Mouse (Mus musculus) midbrain, embryonic 16.5 days (tissue): ENCODE data around the gene Trappc6a. TPM values are rescaled to one million over a fixed set of nuclear protein-coding genes. Genes with fewer than 3 reads are reported as not detected.

ENCODE experiments used
- ATAC-seq: fragments of 200-750 bp; cut with Nextera tagmentation; 2 replicates; pipeline ENCODE4 v1.8.0; 2017; ENCODE audit warnings: moderate TSS enrichment
- H3K27ac ChIP-seq: fragments of 300-500 bp; sonication (generic); 2 replicates; pipeline ENCODE4 v1.5.1; 2014; ENCODE audit warnings: mild to moderate bottlenecking, low read length, mixed read lengths
- H3K27me3 ChIP-seq: fragments of 300-500 bp; sonication (generic); 2 replicates; pipeline ENCODE4 v1.6.1; 2014; ENCODE audit warnings: low read depth, low read length, mixed read lengths; ENCODE audit not compliant: control insufficient read depth, insufficient read depth
- H3K36me3 ChIP-seq: fragments of 300-500 bp; sonication (generic); 2 replicates; pipeline ENCODE4 v1.6.1; 2014; ENCODE audit warnings: mild to moderate bottlenecking, low read length, moderate library complexity, mixed read lengths; ENCODE audit not compliant: control insufficient read depth, insufficient read depth
- H3K4me1 ChIP-seq: fragments of 300-500 bp; sonication (generic); 2 replicates; pipeline ENCODE4 v1.6.1; 2014; ENCODE audit warnings: mild to moderate bottlenecking, low read length, mixed read lengths; ENCODE audit not compliant: control insufficient read depth, insufficient read depth
- H3K4me2 ChIP-seq: fragments of 300-500 bp; sonication (generic); 2 replicates; pipeline ENCODE4 v1.6.1; 2014; ENCODE audit warnings: mild to moderate bottlenecking, low read length, mixed read lengths
- H3K4me3 ChIP-seq: fragments of 300-500 bp; sonication (generic); 2 replicates; pipeline ENCODE4 v1.5.1; 2014; ENCODE audit warnings: low read depth, mild to moderate bottlenecking, low read length, moderate library complexity, mixed read lengths
- H3K9ac ChIP-seq: fragments of 300-500 bp; sonication (generic); 2 replicates; pipeline ENCODE4 v1.6.1; 2014; ENCODE audit warnings: low read depth, low read length, mixed read lengths
- H3K9me3 ChIP-seq: fragments of 300-500 bp; sonication (generic); replicated peaks from 2 replicates; pipeline ENCODE4 v1.6.1; 2014; ENCODE audit warnings: mild to moderate bottlenecking, low read length, mixed read lengths; ENCODE audit not compliant: control insufficient read depth, poor library complexity, severe bottlenecking
- WGBS: fragments of 180-500 bp; shearing (Covaris S2); extraction: QIAGEN DNeasy Blood & Tissue Kit; methylation state at CpG from one replicate; pipeline ENCODE4 v1.1.7; 2014; 5-methylcytosine and 5-hydroxymethylcytosine counted together
- polyA plus RNA-seq: library from polyadenylated mRNA; unstranded; fragments of >200 nt; fragmentation: Nextera tagmentation; extraction: Ambion mirVana; gene quantifications from 2 replicates; pipeline ENCODE4 v1.2.1, GENCODE M21; 2015

Gene Trappc6a
- polyA plus RNA-seq, 1 experiment from 2014 or later: 30.5 TPM

DNA sequence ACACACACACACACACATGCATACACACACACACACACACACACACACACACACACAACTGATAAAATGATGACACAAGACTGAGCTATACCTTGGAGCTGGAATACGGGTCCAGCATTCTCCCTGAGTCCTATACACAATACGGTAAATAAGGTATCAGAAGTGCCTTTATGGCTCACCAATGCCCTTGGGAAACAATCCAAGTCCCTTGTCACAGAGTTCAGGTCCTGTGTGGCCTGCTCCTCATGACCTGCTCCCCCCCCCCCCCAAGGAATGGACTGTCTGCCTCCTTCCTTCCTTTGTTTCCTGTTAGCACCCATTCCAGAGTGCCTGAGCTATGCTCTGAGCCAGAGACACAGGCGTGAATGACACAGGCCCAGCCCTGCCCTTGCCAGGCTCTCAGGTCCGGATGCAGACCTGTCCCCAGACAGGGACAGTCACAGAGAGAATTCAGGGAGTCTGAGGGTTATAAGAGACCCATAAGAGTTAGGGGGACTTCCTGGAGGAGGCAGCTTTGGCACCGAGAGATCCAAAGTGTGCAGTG is 41.5 kb upstream of the Trappc6a start:
- H3K9ac ChIP-seq: no peak overlapping the region
- no peak overlapping the region for H3K4me3 ChIP-seq
- no peak overlapping the region for H3K4me2 ChIP-seq
- H3K27ac ChIP-seq: no peak overlapping the region
- 58% methylated on average over 5 of the region's 5 CpGs for WGBS
- no peaks in the 10 kb centered on the region for H3K36me3 ChIP-seq
- no peaks in the 10 kb centered on the region for H3K9me3 ChIP-seq
- no peaks in the 10 kb centered on the region; the same call in 1 of the 2 replicates for H3K4me1 ChIP-seq
- H3K27me3 ChIP-seq: peaks cover 35% of the 10 kb centered on the region
- ATAC-seq: no peak

DNA sequence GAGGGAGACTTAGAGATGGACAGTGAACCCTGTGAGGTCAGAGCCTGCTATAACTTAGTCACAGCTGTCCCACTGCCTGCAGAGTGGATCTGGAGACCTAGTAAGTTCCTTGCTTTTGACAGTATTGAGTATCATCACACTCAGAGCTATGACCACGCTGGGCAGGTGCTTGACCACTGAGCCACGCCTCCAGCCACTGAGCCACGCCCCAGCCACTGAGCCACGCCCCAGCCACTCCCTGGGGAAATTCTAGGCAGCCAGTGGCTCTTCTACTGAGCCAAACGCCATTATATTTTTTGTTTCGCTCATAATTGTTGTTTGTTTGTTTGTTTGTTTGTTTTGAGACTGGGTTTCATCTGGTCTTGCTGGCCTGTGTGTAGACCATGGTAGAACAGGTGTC is 40.6 kb upstream of the Trappc6a start:
- Histone ChIP-seq H3K4me1 (no peaks in the 10 kb centered on the region), H3K27me3 (peaks cover 44% of the 10 kb centered on the region), H3K4me2 (no peak overlapping the region), H3K9me3 (no peaks in the 10 kb centered on the region), H3K4me3 (no peak overlapping the region), H3K36me3 (no peaks in the 10 kb centered on the region), H3K9ac (no peak overlapping the region), H3K27ac (no peak overlapping the region)
- no peak for ATAC-seq
- 41% methylated on average over 6 of the region's 6 CpGs for WGBS

DNA sequence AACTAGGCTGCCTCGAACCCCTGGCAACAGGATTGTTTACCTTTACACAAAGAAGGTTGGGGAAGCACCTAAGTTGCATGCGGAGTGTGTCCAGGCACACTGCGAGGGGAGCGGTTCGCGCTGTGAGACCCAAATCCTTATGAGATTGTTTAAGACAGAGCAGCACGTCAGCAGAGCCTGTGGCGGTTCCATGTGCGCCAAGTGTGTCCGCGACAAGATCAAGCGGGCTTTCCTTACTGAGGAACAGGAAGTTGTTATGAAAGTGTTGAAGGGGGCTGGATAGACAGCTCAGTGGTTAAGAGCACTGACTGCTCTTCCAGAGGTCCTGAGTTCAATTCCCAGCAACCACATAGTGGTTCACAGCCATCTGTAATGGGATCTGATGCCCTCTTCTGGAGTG is 39.9 kb upstream of the Trappc6a start:
- Histone ChIP-seq H3K9ac (no peak overlapping the region), H3K4me3 (no peak overlapping the region), H3K27me3 (peaks cover 49% of the 10 kb centered on the region), H3K9me3 (no peaks in the 10 kb centered on the region), H3K27ac (no peak overlapping the region), H3K36me3 (no peaks in the 10 kb centered on the region), H3K4me2 (no peak overlapping the region), H3K4me1 (no peaks in the 10 kb centered on the region)
- 61% methylated on average over 12 of the region's 12 CpGs for WGBS
- ATAC-seq: no peak

DNA sequence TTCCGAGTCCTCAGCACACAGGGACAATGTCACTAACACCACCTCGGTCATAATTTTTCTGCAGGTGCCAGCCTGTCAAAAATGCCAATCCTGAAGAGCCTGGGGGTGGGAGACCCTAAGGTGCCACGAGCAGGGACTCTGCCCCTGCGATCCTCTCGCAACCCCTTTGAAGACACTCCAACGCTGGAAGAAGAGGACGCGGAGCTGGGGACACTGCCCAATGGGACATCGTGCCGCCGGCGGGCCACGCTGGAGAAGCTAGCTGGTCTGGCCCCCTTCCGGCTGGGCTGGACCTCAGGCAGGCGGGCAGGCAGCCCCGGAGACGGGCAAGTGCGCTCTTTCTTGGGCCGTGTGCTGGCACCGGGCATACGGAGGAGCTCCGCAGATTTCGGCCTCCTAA is 38.8 kb upstream of the Trappc6a start:
- H3K9me3 ChIP-seq: no peaks in the 10 kb centered on the region
- 25% methylated on average over 23 of the region's 23 CpGs for WGBS
- no peak overlapping the region for H3K27ac ChIP-seq
- peaks cover 49% of the 10 kb centered on the region for H3K27me3 ChIP-seq
- H3K4me3 ChIP-seq: no peak overlapping the region
- ATAC-seq: no peak
- no peak overlapping the region for H3K9ac ChIP-seq
- H3K36me3 ChIP-seq: no peaks in the 10 kb centered on the region
- no peaks in the 10 kb centered on the region for H3K4me1 ChIP-seq
- H3K4me2 ChIP-seq: no peak overlapping the region

DNA sequence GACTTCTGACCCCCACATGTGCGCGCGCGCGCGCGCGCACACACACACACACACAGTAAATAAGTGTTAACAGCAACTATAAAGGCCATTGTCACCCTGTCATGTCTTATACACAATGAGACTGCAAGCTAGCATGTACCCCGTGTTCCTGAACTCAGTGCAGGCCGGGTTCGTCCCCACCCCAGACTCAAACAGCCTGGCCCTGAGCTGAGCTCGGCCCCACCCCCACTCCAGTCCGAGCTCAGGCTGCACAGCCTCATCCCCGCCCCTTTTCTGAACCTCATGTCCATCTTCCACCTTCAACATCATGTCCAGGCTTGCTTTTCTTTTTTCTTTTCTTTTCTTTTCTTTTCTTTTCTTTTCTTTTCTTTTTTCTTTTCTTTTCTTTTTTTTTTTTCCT is 37.9 kb upstream of the Trappc6a start:
- no peak for ATAC-seq
- H3K4me2 ChIP-seq: no peak overlapping the region
- no peaks in the 10 kb centered on the region for H3K4me1 ChIP-seq
- peaks cover 52% of the 10 kb centered on the region for H3K27me3 ChIP-seq
- H3K36me3 ChIP-seq: no peaks in the 10 kb centered on the region
- no peak overlapping the region for H3K4me3 ChIP-seq
- no peak overlapping the region for H3K27ac ChIP-seq
- WGBS: 4% methylated on average over 14 of the region's 14 CpGs
- H3K9me3 ChIP-seq: no peaks in the 10 kb centered on the region
- H3K9ac ChIP-seq: no peak overlapping the region

DNA sequence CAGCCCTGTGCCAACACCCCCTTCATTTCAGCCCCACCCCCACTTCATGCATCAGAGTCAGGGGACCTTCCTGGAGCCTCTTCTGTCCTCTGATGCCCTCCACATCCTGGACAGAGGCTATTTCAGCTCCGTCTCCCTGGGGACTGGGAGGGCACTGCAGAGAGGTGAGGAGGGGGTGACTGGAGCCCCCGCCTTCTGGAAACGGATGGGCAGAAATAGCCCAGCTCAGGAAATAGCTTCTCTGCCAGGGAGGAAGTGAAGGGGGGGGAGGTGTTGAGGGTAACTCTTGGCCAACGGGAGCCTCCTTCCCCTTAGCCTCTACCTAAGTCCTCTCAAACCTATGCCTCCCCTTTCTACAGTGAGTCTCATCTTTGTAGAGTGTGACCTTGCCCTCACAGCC is 35.8 kb upstream of the Trappc6a start:
- H3K27me3 ChIP-seq: peaks cover 45% of the 10 kb centered on the region
- H3K9me3 ChIP-seq: no peaks in the 10 kb centered on the region
- no peak overlapping the region for H3K4me2 ChIP-seq
- no peaks in the 10 kb centered on the region for H3K36me3 ChIP-seq
- no peak for ATAC-seq
- H3K4me3 ChIP-seq: no peak overlapping the region
- WGBS: 43% methylated on average over 4 of the region's 4 CpGs
- no peak overlapping the region for H3K9ac ChIP-seq
- no peak overlapping the region for H3K27ac ChIP-seq
- no peaks in the 10 kb centered on the region for H3K4me1 ChIP-seq

DNA sequence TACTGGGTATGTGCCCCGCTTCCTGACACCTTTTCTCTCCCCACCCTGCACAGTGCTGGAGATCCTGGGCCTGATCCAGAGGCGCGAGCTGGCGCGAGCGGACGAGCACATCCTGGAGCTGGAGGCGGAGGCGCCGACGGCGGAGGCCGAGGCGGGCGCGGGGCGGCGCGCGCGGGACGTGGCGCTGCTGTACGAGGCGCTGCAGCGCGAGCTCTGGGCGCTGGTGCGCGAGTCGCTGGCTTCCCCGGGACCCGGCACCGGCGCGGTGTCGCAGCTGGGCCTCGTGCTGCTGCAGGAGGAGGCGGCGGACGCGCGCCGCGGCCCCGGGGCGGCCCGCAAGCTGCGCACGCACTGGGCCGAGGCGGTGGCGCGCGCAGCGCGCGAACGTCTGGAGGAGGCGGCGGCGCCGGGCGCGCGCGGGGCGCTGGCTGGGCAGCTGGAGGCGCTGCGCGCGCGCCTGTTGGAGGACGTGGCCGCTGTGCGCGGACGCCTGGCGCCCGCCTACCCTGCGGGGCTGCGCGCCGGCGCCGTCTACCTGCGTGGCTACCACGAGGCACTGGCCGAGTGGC is 34.2 kb upstream of the Trappc6a start:
- peaks cover 50% of the 10 kb centered on the region for H3K27me3 ChIP-seq

DNA sequence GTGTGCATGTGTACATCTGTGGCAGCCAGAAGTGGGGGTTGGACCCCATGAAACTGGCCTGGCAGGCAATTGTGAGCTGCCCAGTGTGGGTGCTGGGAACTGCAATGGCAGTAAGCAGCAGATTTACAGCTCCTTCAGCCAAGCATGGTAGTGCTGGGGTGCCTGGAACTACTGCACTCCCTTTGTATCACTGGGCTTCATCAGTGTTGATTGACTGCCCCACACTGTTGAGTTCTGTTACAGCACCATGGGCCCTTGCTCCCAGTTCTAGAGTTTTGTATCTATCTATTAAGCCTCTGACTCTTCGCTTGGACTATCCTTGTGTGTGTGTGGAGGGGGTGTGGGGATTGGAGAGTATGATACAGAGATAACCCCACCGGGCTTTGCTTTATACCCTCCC is 31.1 kb upstream of the Trappc6a start:
- 82% methylated on average over 2 of the region's 2 CpGs for WGBS
- Histone ChIP-seq H3K4me2 (no peak overlapping the region), H3K27me3 (peaks cover 26% of the 10 kb centered on the region), H3K9me3 (no peaks in the 10 kb centered on the region), H3K4me1 (no peaks in the 10 kb centered on the region), H3K9ac (no peak overlapping the region), H3K4me3 (no peak overlapping the region), H3K27ac (no peak overlapping the region), H3K36me3 (no peaks in the 10 kb centered on the region)
- no peak for ATAC-seq

More for the DNA sequence above, 34.2 kb upstream of the Trappc6a start:
- peak overlapping the region; percentile 66 for H3K4me2 ChIP-seq
- no peaks in the 10 kb centered on the region for H3K36me3 ChIP-seq
- ATAC-seq: peak; percentile 92
- peak overlapping the region; percentile 52 for H3K4me3 ChIP-seq
- H3K27ac ChIP-seq: peak overlapping the region; percentile 84
- no peaks in the 10 kb centered on the region for H3K9me3 ChIP-seq
- WGBS: under 1% methylated on average over 67 of the region's 89 CpGs
- H3K9ac ChIP-seq: peak overlapping the region; percentile 68
- no peaks in the 10 kb centered on the region for H3K4me1 ChIP-seq

DNA sequence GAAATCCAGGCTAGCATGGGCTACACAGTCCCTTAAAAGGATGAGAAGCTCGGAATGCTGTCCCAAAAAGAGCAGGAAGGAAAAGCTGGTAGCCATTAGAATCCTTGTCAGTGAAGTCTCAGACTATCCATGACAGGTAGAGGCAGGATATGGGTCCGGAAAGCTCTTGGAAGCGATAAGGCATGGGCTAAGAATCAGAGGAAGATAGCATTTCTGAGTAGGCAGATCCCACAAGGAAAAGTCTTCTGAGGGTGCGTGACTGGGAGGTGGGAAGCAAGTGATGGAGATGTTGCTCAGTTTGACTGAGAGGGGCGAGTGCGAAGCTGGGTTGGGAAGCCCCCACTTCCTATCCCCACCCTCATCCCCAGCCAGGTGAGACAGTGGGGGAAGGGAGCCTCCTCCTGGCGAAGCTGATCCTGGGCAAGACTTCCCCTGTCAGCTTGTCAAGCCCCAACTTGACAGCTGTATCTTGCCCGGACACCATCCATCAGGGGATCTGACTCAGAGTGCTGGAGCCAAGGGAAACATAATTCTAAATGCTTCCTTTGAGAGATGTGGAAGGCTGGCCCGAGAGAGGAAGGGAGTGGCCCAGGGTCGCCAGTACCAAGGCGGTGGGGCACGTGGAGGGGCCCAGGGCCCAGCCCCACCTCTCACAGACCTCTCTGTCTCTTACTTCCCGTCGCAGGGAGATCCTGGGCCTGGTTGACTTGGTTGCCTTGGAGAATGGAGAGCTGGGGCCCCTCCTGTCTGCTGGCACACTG is 30.4 kb upstream of the Trappc6a start:
- H3K9ac ChIP-seq: no peak overlapping the region
- WGBS: 33% methylated on average over 14 of the region's 14 CpGs
- no peak for ATAC-seq
- H3K27me3 ChIP-seq: peaks cover 19% of the 10 kb centered on the region
- H3K36me3 ChIP-seq: no peaks in the 10 kb centered on the region
- no peaks in the 10 kb centered on the region for H3K4me1 ChIP-seq
- H3K4me3 ChIP-seq: no peak overlapping the region
- no peak overlapping the region for H3K4me2 ChIP-seq
- H3K27ac ChIP-seq: no peak overlapping the region
- H3K9me3 ChIP-seq: no peaks in the 10 kb centered on the region
